28 mouse cellular contexts compared by ENCODE assay signal in the genomic region with DNA sequence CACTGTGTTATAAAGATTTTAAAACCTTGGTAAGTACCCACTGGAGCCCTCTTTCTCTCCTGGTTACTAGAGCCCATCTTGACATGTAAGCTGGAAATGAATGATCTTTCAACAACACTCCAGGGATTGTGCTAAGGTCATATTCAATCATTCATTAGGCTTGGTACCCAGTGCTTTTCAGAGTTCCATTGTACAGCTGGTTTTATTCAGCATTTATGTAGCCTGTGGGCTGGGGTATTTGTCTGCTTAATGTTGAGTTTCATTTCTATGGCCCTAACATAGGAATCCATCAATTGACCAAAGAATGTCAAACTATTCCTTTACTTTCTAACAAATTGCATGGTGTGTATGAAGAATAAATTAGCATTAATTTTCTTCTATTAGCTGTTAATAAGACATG.
"Had no signal": no experiment of that assay in that cellular context is flagged by ENCODE, and none has a peak within 500 bp of the region (broad histone marks: within the 10 kb centered on the region; RNA-seq: fewer than 3 reads in every experiment).

No protein-coding gene starts in this region.

- DNase-seq: gastrocnemius, adult 2 months; gastrocnemius, postnatal 14 days; gastrocnemius, postnatal 36 days; heart, adult 11 months; heart, adult 2 months; heart, postnatal 14 days; heart, postnatal 36 days; kidney, adult 11 months; kidney, adult 2 months; kidney, adult 9 months; kidney, postnatal 14 days; kidney, postnatal 36 days; layer of hippocampus, adult 9-11 months; layer of hippocampus, postnatal 36 days; left cerebral cortex, postnatal 4 days had no signal

- H3K9me3 ChIP-seq: heart, embryonic 13.5 days; heart, embryonic 15.5 days; hindbrain, embryonic 13.5 days; hindbrain, embryonic 15.5 days; kidney, embryonic 15.5 days; limb, embryonic 13.5 days; limb, embryonic 15.5 days; liver, embryonic 12.5 days had no signal

- H3K4me3 ChIP-seq: gastrocnemius, adult 2 months; heart, adult 2 months; heart, embryonic 13.5 days; heart, embryonic 15.5 days; hindbrain, embryonic 13.5 days; hindbrain, embryonic 15.5 days; kidney, embryonic 15.5 days; limb, embryonic 13.5 days; limb, embryonic 15.5 days; liver, embryonic 12.5 days had no signal

- H3K4me1 ChIP-seq: heart, embryonic 13.5 days; heart, embryonic 15.5 days; hindbrain, embryonic 13.5 days; hindbrain, embryonic 15.5 days; kidney, embryonic 15.5 days; limb, embryonic 13.5 days; limb, embryonic 15.5 days had no signal

- H3K9ac ChIP-seq: heart, embryonic 13.5 days; heart, embryonic 15.5 days; hindbrain, embryonic 13.5 days; hindbrain, embryonic 15.5 days; kidney, embryonic 15.5 days; limb, embryonic 13.5 days; limb, embryonic 15.5 days; liver, embryonic 12.5 days; liver, embryonic 14.5 days had no signal

- H3K27ac ChIP-seq: heart, embryonic 13.5 days; heart, embryonic 15.5 days; hindbrain, embryonic 13.5 days; hindbrain, embryonic 15.5 days; hindbrain, postnatal 0 days; kidney, embryonic 15.5 days; kidney, postnatal 0 days; limb, embryonic 13.5 days; limb, embryonic 15.5 days; liver, embryonic 12.5 days; liver, embryonic 14.5 days had no signal

- ATAC-seq: hindbrain, postnatal 0 days; intestine, embryonic 16.5 days; liver, embryonic 12.5 days had no signal

- H3K4me2 ChIP-seq: heart, embryonic 11.5 days; heart, embryonic 13.5 days; heart, embryonic 15.5 days; hindbrain, embryonic 13.5 days; hindbrain, embryonic 15.5 days; kidney, embryonic 15.5 days; limb, embryonic 13.5 days; limb, embryonic 15.5 days; liver, embryonic 12.5 days had no signal

- H3K27me3 ChIP-seq: heart, embryonic 13.5 days; heart, embryonic 15.5 days; hindbrain, embryonic 13.5 days; hindbrain, embryonic 15.5 days; kidney, embryonic 15.5 days; limb, embryonic 13.5 days; limb, embryonic 15.5 days; liver, embryonic 12.5 days had no signal
